Mouse (Mus musculus): ENCODE data around the gene Slc13a5. TPM values are rescaled to one million over a fixed set of nuclear protein-coding genes. Genes with fewer than 3 reads are reported as not detected.

Slc13a5 gene
- 0.37 TPM in 1 of 2 replicates, not detected in the other for polyA plus RNA-seq (2015; fragmentation: Nextera tagmentation; extraction: Ambion mirVana)

DNA sequence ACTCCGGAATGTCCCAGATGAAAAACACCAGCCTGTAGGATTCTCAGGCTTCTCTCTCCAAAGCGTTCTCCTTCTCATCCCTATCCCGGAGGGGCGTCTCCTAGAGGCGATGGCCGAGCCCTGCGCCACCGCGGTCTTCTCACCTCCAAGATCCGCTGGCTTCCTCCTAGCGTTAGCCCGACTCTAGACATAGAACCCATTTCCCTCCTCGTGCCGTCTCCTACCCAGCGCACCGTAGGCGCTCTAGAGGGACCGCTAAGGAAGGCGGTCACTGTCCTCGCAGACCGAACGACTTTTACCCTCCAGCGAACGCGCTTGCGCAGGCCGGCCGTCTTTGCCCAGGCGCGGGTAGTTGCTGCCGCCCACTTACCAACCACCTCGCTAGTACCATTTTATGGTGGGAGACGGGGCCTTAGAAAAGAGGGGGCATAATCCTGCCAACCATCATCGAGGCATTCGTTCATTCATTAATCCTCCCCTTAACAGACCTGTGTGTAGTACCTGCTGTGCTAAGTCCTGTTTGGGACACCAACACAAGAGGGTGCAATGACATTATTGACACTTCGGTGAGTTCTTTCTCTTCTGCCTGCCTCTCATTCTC is at the start of gene Slc13a5:
Slc13a5 (minus strand) TSS at position 263 of the 601 bp plus-strand sequence.

DNA sequence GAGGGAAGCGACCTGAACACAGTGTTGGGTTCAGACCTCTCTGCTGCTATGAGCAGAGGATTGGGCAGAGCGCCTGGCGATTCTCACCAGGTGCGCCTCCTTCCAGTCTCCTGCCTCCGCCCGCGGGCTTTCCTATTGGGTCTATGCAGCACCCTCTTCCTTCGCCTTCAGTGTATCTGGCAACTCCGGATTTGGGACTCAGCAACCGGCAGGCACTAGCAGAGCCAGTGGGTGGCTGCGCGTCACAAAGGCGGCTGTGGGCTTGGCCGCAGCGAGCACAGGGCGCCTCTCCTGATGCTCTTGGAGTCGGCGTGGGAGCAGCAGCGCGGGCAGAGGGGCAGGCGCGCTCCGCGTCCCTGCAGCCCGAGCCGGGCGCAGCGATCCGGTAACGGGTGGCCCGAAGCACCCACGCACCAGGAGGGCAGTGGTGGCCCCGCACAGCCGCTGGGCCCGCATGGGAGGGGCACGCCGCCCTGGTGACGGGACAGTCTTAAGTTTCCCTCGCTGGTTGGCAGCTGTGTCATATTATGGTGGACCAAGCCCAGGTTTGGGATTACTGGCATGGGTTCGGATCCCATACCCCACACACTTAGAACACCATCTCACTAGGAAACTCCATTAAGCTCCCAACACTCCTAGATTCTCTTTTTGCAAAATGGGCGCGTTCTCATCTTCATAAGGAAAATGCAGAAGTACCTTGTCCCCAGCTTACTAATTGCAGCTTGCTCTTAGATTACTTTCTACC is 47.3 kb upstream of the Slc13a5 start, which contains the start of gene Fbxo39:
Fbxo39 (plus strand) TSS at position 294 of the 745 bp plus-strand sequence.

DNA sequence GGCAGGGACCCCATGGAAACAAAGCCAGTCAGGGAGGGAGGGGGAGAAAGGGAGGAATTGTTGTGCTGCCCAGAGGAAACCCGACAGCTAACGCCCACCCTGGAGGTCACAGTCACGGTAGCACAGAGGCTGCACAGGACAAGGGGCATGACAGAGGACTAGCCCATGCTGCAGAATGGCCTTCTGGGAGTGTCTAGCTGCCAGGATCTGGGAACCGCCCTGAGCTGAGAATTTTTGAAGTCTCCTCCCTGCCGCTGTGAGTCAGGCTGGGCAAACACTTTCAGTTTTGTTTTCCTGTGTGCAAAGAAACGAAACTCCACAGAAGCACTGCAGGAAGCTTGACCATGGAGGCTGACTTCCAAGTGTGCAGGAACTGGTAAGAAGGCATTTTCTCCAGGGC is 34.3 kb upstream of the Slc13a5 start, which contains the start of gene Xaf1:
Xaf1 (plus strand) TSS at position 296 of the 400 bp plus-strand sequence.

DNA sequence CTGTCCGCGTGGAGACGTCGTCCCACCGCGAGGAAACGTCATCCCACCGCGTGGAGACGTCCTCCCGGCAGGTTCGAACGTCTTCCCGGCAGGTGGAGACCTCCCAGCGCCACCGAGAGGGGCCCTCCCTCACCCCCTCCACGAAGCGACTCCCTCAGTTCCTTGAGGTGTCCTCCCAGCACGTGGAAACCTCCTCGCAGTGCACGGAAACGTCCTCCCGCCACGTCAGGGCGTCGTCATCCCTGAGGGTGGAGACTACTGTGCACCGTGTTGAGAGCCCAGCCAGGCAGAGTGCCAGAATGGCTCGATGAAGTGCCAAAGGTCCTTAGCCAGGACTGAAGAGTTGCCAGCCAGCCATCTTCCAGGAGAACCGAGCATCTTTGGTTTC is 51.6 kb downstream of the Slc13a5 start, which contains the start of gene Med31:
Med31 (minus strand) TSS at position 183 of the 388 bp plus-strand sequence.

DNA sequence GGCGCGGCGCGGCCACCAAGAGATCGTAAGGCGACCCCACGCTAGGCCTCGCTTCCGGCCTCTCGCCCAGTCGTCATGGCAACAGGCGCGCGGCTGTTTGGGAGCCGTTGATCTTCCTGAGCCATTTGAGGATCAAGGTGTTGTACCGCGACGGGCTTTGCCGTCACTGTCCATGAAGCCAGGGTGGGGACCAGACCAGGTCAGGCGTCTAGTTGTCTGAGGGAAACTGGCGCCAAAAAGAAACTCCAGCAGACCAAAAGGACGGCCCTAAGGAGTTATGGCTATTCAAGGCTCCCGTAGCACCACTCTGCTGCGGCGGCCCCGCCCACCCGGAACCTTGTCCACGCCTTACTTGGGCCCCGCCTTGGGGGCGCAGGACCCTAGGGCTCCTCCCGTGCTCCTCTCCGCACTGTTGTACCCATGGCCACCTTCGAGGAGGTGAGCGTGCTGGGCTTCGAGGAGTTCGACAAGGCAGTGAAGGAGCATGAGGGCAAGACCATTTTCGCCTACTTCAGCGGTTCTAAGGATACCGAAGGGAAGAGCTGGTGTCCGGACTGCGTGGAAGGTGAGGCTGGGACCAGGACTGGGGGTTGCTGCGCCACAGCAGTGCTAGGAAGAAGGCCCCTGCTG is 59.7 kb downstream of the Slc13a5 start, which contains the start of the genes 4933427D14Rik and Txndc17:
4933427D14Rik (minus strand) TSS at position 256 of the 630 bp plus-strand sequence.
Txndc17 (plus strand) TSS at position 344 of the 630 bp plus-strand sequence.

DNA sequence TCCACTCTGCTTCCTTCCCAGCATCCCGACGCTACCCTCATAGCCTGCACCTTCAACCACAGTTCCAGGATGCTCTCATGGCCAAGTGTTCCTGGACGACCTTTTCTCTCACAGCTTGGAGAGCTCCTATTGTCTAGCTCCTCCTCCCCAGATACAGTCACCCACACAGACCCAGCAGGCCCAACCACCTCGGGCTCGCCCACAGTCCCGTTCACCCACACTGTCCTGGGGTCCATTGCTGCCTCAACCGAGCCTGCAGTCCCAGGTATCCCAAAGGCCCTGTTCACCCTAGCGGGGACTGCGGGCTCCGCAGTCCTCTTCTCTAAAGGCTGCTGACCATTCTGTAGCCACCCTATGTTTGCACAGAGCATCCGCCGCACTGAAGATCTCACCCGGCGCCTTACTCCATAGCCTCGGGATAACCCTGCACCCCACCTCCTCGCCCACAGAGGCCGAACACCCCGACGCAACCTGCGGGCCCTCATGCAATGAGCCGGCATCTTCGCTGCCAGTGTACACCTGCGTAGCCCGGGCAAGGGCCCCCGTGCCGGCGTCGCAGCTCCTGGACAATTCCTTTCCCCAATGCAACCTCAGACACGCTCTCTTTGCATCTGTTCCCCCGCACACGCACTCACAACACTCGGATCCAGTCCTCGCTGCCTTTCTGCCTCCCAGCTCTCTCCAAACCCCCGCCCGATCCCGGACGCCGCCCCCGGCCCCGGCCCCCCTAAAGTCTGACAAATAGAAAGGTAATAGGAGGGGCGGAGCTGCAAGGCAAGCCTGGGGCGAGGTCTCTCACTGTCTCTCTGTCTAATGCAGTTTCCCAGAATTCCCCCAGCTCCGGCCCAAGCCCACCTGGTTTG is 60.5 kb downstream of the Slc13a5 start, which contains the start of gene Gm43951:
Gm43951 (minus strand) TSS at position 500 of the 863 bp plus-strand sequence.

Other genes starting within 250 kb of the Slc13a5 start
- 0.43 and 0.44 TPM in 2 replicates for gene Aipl1, start 229.7 kb downstream of the Slc13a5 start, polyA plus RNA-seq (2015; fragmentation: Nextera tagmentation; extraction: Ambion mirVana)
- gene Pimreg, start 225.2 kb downstream of the Slc13a5 start, polyA plus RNA-seq (2015; fragmentation: Nextera tagmentation; extraction: Ambion mirVana) = 24.1 and 26.3 TPM in 2 replicates
- gene Pitpnm3, start 131.4 kb downstream of the Slc13a5 start, polyA plus RNA-seq (2015; fragmentation: Nextera tagmentation; extraction: Ambion mirVana) = 0.13 and 0.36 TPM in 2 replicates
- gene Gm43951, start 60.4 kb downstream of the Slc13a5 start, polyA plus RNA-seq (2015; fragmentation: Nextera tagmentation; extraction: Ambion mirVana) = 0.04 and 0.12 TPM in 2 replicates
- gene 4933427D14Rik, start 59.8 kb downstream of the Slc13a5 start, polyA plus RNA-seq (2015; fragmentation: Nextera tagmentation; extraction: Ambion mirVana) = 2.9 and 3.6 TPM in 2 replicates
- gene Txndc17, start 59.7 kb downstream of the Slc13a5 start, polyA plus RNA-seq (2015; fragmentation: Nextera tagmentation; extraction: Ambion mirVana) = 118 and 128 TPM in 2 replicates
- 26.2 and 27.0 TPM in 2 replicates for gene Med31, start 51.6 kb downstream of the Slc13a5 start, polyA plus RNA-seq (2015; fragmentation: Nextera tagmentation; extraction: Ambion mirVana)
- 18.4 and 19.3 TPM in 2 replicates for gene Xaf1, start 34.4 kb upstream of the Slc13a5 start, polyA plus RNA-seq (2015; fragmentation: Nextera tagmentation; extraction: Ambion mirVana)
- not detected in 2 replicates for gene Fbxo39, start 47.2 kb upstream of the Slc13a5 start, polyA plus RNA-seq (2015; fragmentation: Nextera tagmentation; extraction: Ambion mirVana)
- gene Tekt1, start 95.2 kb upstream of the Slc13a5 start, polyA plus RNA-seq (2015; fragmentation: Nextera tagmentation; extraction: Ambion mirVana) = 1.0 and 1.2 TPM in 2 replicates
- gene Smtnl2, start 144.5 kb upstream of the Slc13a5 start, polyA plus RNA-seq (2015; fragmentation: Nextera tagmentation; extraction: Ambion mirVana) = 208 and 220 TPM in 2 replicates
- 0.08 and 0.69 TPM in 2 replicates for gene Ggt6, start 168.3 kb upstream of the Slc13a5 start, polyA plus RNA-seq (2015; fragmentation: Nextera tagmentation; extraction: Ambion mirVana)
- 60.2 and 61.9 TPM in 2 replicates for gene Mybbp1a, start 174.1 kb upstream of the Slc13a5 start, polyA plus RNA-seq (2015; fragmentation: Nextera tagmentation; extraction: Ambion mirVana)
- gene Spns2, start 222.7 kb upstream of the Slc13a5 start, polyA plus RNA-seq (2015; fragmentation: Nextera tagmentation; extraction: Ambion mirVana) = 2.9 and 3.3 TPM in 2 replicates

Data from skeletal muscle tissue, postnatal 0 days (tissue).